Mouse (Mus musculus) olfactory bulb, adult 2 months (tissue): Measurements from ENCODE around the gene 5430419D17Rik.

ENCODE experiments used
- CTCF ChIP-seq: fragments of 200-500 bp; IDR thresholded peaks from 2 replicates; pipeline ENCODE4 v1.5.1; 2012; ENCODE audit warnings: low read depth, mild to moderate bottlenecking, low read length, moderate library complexity; ENCODE audit not compliant: insufficient read depth
- POLR2A ChIP-seq: fragments of 200-500 bp; IDR thresholded peaks from 2 replicates; pipeline ENCODE4 v1.6.1; 2012; ENCODE audit warnings: mild to moderate bottlenecking, low read depth, low read length, moderate library complexity; ENCODE audit not compliant: insufficient read depth

- no peak for TF ChIP-seq CTCF
- no peak for TF ChIP-seq POLR2A
Measured at GRCm38 (mm10) chr7:131236091-131236490, 61.9 kb downstream of the 5430419D17Rik start.
